Mouse (Mus musculus) ES-E14 (cell line): ENCODE measurements around the gene Pdk1. TPM values are rescaled to one million over a fixed set of nuclear protein-coding genes. Genes with fewer than 3 reads are reported as not detected.

Experiments used
- DNase-seq: peaks from one replicate; pipeline ENCODE4 v3.0.0-alpha.2; 2013; ENCODE audit warnings: low read depth, low spot score
- H3K27ac ChIP-seq: 2 replicates; pipeline ENCODE4 v1.5.1; 2012; ENCODE audit warnings: low read depth, mild to moderate bottlenecking, low read length, moderate library complexity, mixed read lengths; ENCODE audit not compliant: poor library complexity, insufficient read depth, severe bottlenecking
- H3K36me3 ChIP-seq: 2 replicates; pipeline ENCODE4 v1.6.1; 2012; ENCODE audit warnings: mild to moderate bottlenecking, low read length, moderate library complexity, mixed read lengths; ENCODE audit not compliant: control insufficient read depth, poor library complexity, insufficient read depth, severe bottlenecking
- H3K4me1 ChIP-seq, 2 experiments: fragments of 150-350 bp in 1 of 2; sonication (generic) in 1 of 2; 2 replicates each; pipeline ENCODE4 v1.6.1; 2012; ENCODE audit warnings: low read length in 2 of 2, mild to moderate bottlenecking in 1 of 2, mixed read lengths in 1 of 2; ENCODE audit not compliant: control insufficient read depth in 2 of 2, insufficient read depth in 2 of 2, poor library complexity in 1 of 2
- H3K4me3 ChIP-seq, 2 experiments: fragments of 150-350 bp in 1 of 2; sonication (generic) in 1 of 2; 2 replicates each; pipeline ENCODE4 v1.5.1; 2012; ENCODE audit warnings: low read length in 2 of 2, low read depth in 1 of 2, mild to moderate bottlenecking in 1 of 2, mixed read lengths in 1 of 2; ENCODE audit not compliant: insufficient read depth in 1 of 2, poor library complexity in 1 of 2, severe bottlenecking in 1 of 2
- H3K9ac ChIP-seq: 2 replicates; pipeline ENCODE4 v1.6.1; 2012; ENCODE audit warnings: low read depth, mild to moderate bottlenecking, low read length, mixed read lengths; ENCODE audit not compliant: poor library complexity, insufficient read depth, severe bottlenecking
- H3K9me3 ChIP-seq: fragments of 150-350 bp; sonication (generic); 2 replicates; pipeline ENCODE4 v1.6.1; 2012; ENCODE audit warnings: low read depth, mild to moderate bottlenecking, low read length; ENCODE audit not compliant: control insufficient read depth, insufficient read depth
- CHD2 ChIP-seq: IDR thresholded peaks from 2 replicates; pipeline ENCODE4 v1.6.1; 2014; ENCODE audit warnings: mild to moderate bottlenecking, low read depth, low read length, inconsistent platforms
- HCFC1 ChIP-seq: IDR thresholded peaks from 2 replicates; pipeline ENCODE4 v1.6.1; 2012; ENCODE audit warnings: low read length, inconsistent platforms, borderline replicate concordance; ENCODE audit not compliant: insufficient read depth
- MAFK ChIP-seq: IDR thresholded peaks from 2 replicates; pipeline ENCODE4 v1.6.1; 2014; ENCODE audit warnings: mild to moderate bottlenecking, low read depth, low read length, inconsistent platforms; ENCODE audit not compliant: insufficient read depth
- ZC3H11A ChIP-seq: IDR thresholded peaks from 2 replicates; pipeline ENCODE4 v1.6.1; 2012; ENCODE audit warnings: low read depth, mild to moderate bottlenecking, inconsistent platforms, low read length, borderline replicate concordance
- ZNF384 ChIP-seq: IDR thresholded peaks from 2 replicates; pipeline ENCODE4 v1.6.1; 2012; ENCODE audit warnings: low read depth, low read length, inconsistent platforms
- in situ Hi-C, 2 experiments: fragments of 600-800 bp; cut with MboI; formaldehyde crosslinking; loops; one replicate each; pipeline ENCODE4 v1.15.1; 2025; ENCODE audit warnings: low sequenced_read_pairs in 2 of 2, inconsistent platforms in 1 of 2; ENCODE audit not compliant: unreplicated experiment in 2 of 2
- total RNA-seq: library from RNA; depleted of rRNA; stranded (reverse); fragments of 300-350 nt; gene quantifications from 2 replicates; pipeline ENCODE4 v1.2.3, GENCODE M21; 2012; rRNA removed

Gene Pdk1
- 54.9 and 97.8 TPM in 2 replicates for total RNA-seq

- peak within 1 kb of the TSS; percentile 91 for H3K27ac ChIP-seq
- peaks cover 11 to 22% of the 10 kb centered on the region in 2 experiments for H3K4me1 ChIP-seq
- H3K9me3 ChIP-seq, result no peaks in the 10 kb centered on the region
- peak within 1 kb of the TSS; percentile 95 for H3K9ac ChIP-seq
- peak; percentile 94 for DNase-seq
- TF ChIP-seq ZNF384, result peak; percentile 92
- TF ChIP-seq ZC3H11A, result no peak
- peak; percentile 30; the same call in 1 of the 2 replicates for TF ChIP-seq CHD2
- TF ChIP-seq MAFK, result no peak
- 0 out of 2 replicates have a peak, but pooled peaks have one; percentile 59 for TF ChIP-seq HCFC1
- H3K36me3 ChIP-seq, result peaks cover 15% of the 10 kb centered on the region; the same call in 1 of the 2 replicates
- peak within 1 kb of the TSS; percentile 93 to 94 for H3K4me3 ChIP-seq
- in situ Hi-C loops, result no loop called here
Observed at GRCm38 (mm10) chr2:71872801-71873443, at the start of gene Pdk1. Gene Pdk1 (plus strand): TSS chr2:71873224.

DNA sequence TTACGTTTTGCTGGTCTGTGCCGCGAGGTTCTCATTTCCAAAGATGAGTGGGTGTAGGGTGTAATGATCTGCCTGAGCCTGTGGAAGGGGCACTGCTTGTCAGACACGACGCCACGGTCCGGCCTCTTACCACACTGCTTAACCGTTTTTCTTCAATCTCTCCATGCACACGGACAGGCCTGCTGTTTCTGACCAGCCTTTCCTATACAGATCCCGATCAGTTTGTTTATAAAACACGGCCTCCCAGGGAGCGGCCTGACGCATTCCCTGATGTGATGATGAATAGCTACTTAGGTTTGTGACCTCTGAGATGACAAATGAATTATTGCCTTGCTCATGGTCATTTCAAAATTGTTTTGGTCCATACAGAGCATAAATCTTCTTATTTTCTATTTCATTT is 48.9 kb upstream of the Pdk1 start:
- Histone ChIP-seq H3K4me3 (no peak overlapping the region), H3K36me3 (peaks cover 19% of the 10 kb centered on the region)

GRCm38 (mm10) chr2:71827711-71828110 is 45.3 kb upstream of the Pdk1 start:
- H3K4me3 ChIP-seq, result no peak overlapping the region
- H3K4me1 ChIP-seq, result no peaks in the 10 kb centered on the region
- H3K9me3 ChIP-seq, result no peaks in the 10 kb centered on the region
- no peak overlapping the region for H3K9ac ChIP-seq
- DNase-seq, result no peak
- no peak overlapping the region for H3K27ac ChIP-seq
- TF ChIP-seq ZNF384, result no peak
- TF ChIP-seq MAFK, result no peak
- TF ChIP-seq ZC3H11A, result no peak
- no peak for TF ChIP-seq CHD2
- TF ChIP-seq HCFC1, result no peak
- peaks cover 15% of the 10 kb centered on the region for H3K36me3 ChIP-seq
- in situ Hi-C loops, result loop anchor here in 1 of 2 experiments (25.0 kb wide), 1 partner anchor 390 kb away; no protein-coding TSS in a partner anchor

More for the DNA sequence above, 48.9 kb upstream of the Pdk1 start:
- H3K9me3 ChIP-seq, result no peaks in the 10 kb centered on the region
- H3K27ac ChIP-seq, result no peak overlapping the region
- in situ Hi-C loops, result no loop called here
- H3K9ac ChIP-seq, result no peak overlapping the region
- TF ChIP-seq MAFK (no peak), CHD2 (no peak), ZC3H11A (no peak), HCFC1 (no peak), ZNF384 (no peak)
- no peaks in the 10 kb centered on the region for H3K4me1 ChIP-seq
- DNase-seq, result no peak

GRCm38 (mm10) chr2:71828928-71829327 is 44.1 kb upstream of the Pdk1 start:
- DNase-seq, result no peak
- in situ Hi-C loops, result loop anchor here in 1 of 2 experiments (25.0 kb wide), 1 partner anchor 392 kb away; no protein-coding TSS in a partner anchor
- TF ChIP-seq MAFK (no peak), ZNF384 (no peak)
- H3K4me1 ChIP-seq, result no peaks in the 10 kb centered on the region
- no peak overlapping the region for H3K9ac ChIP-seq
- H3K36me3 ChIP-seq, result peaks cover 12% of the 10 kb centered on the region; the same call in 1 of the 2 replicates
- H3K27ac ChIP-seq, result no peak overlapping the region
- no peak overlapping the region for H3K4me3 ChIP-seq
- no peaks in the 10 kb centered on the region for H3K9me3 ChIP-seq
